Mouse (Mus musculus) midbrain, embryonic 15.5 days (tissue): ENCODE measurements at regions not wholly inside any gene's neighbourhood (a gene's known extent, or its start where the extent isn't known, plus 50 kb on each side); places are given as distances from the start of the nearest gene placed in this dataset.

Experiments
- ATAC-seq: fragments of 200-750 bp; cut with Nextera tagmentation; replicated peaks from 2 replicates; pipeline ENCODE4 v1.8.0; 2017; ENCODE audit warnings: moderate TSS enrichment
- H3K27ac ChIP-seq: fragments of 300-500 bp; sonication (generic); 2 replicates; pipeline ENCODE4 v1.5.1; 2015; ENCODE audit warnings: mild to moderate bottlenecking, inconsistent platforms
- H3K27me3 ChIP-seq: fragments of 300-500 bp; sonication (generic); replicated peaks from 2 replicates; pipeline ENCODE4 v1.6.1; 2015; ENCODE audit warnings: inconsistent platforms
- H3K36me3 ChIP-seq: fragments of 300-500 bp; sonication (generic); replicated peaks from 2 replicates; pipeline ENCODE4 v1.6.1; 2015; ENCODE audit warnings: inconsistent platforms
- H3K4me1 ChIP-seq: fragments of 300-500 bp; sonication (generic); 2 replicates; pipeline ENCODE4 v1.6.1; 2015; ENCODE audit warnings: inconsistent platforms
- H3K4me2 ChIP-seq: fragments of 300-500 bp; sonication (generic); 2 replicates; pipeline ENCODE4 v1.6.1; 2015; ENCODE audit warnings: inconsistent platforms, mild to moderate bottlenecking, moderate library complexity
- H3K4me3 ChIP-seq: fragments of 300-500 bp; sonication (generic); 2 replicates; pipeline ENCODE4 v1.5.1; 2015; ENCODE audit warnings: mild to moderate bottlenecking, inconsistent platforms
- H3K9ac ChIP-seq: fragments of 300-500 bp; sonication (generic); 2 replicates; pipeline ENCODE4 v1.6.1; 2015; ENCODE audit warnings: mild to moderate bottlenecking, inconsistent platforms
- H3K9me3 ChIP-seq: fragments of 300-500 bp; sonication (generic); 2 replicates; pipeline ENCODE4 v1.6.1; 2016; ENCODE audit warnings: inconsistent platforms
- WGBS: fragments of 180-500 bp; shearing (Covaris S2); methylation state at CpG from one replicate; pipeline ENCODE4 v1.1.7; 2015; ENCODE audit warnings: mixed read lengths; 5-methylcytosine and 5-hydroxymethylcytosine counted together

DNA sequence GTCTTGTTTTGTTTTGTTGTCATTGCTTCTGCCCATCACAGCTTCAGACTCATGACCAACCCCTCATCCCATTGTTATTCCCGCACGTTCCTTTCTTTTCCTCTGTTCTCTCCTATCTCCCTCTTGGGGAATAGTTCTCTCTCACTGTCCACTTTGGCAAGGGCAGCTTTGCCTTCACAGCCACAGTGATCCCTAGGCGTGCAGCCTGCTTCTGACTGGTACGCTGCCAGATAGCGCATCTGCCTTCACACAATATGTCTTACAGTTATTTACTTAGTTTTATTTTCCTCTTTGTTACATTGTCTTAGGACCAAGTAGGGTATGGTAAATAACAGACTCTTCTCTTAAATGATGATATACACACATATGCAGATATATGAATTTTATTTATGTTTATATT, 122.9 kb downstream of the Sem1 start:
- Histone ChIP-seq H3K27ac (no peak overlapping the region), H3K9ac (no peak overlapping the region), H3K4me2 (no peak overlapping the region), H3K4me3 (no peak overlapping the region), H3K36me3 (no peaks in the 10 kb centered on the region), H3K9me3 (no peaks in the 10 kb centered on the region), H3K4me1 (peaks cover 10% of the 10 kb centered on the region), H3K27me3 (no peaks in the 10 kb centered on the region)
- no peak for ATAC-seq
- 79% methylated on average over 5 of the region's 5 CpGs for WGBS

DNA sequence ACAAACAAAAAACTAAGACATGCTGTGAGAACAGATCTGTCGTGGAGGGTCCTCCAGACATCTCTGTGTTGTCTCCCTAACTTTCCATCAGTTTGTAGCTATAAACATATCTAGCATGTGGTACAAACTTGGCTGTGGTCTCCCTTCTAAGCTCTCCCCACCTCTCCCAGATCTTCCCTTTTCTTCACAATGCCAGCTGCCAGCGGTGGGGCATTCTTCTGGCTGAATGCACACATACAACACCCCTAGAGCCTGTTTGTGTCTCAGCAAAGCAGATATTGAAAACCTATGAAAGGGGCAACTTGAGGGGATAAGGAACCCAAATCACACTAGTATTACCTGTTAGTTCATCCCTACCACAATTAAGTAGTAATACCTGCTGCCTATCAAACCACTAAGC, 124.1 kb downstream of the Sem1 start:
- 38% methylated on average over 2 of the region's 2 CpGs for whole genome bisulfite sequencing
- no peaks in the 10 kb centered on the region for H3K36me3 ChIP-seq
- no peaks in the 10 kb centered on the region for H3K27me3 ChIP-seq
- no peak overlapping the region for H3K4me3 ChIP-seq
- H3K9me3 ChIP-seq: no peaks in the 10 kb centered on the region
- no peak overlapping the region for H3K27ac ChIP-seq
- no peak overlapping the region for H3K4me2 ChIP-seq
- peaks cover 4% of the 10 kb centered on the region for H3K4me1 ChIP-seq
- ATAC-seq: no peak
- H3K9ac ChIP-seq: no peak overlapping the region

DNA sequence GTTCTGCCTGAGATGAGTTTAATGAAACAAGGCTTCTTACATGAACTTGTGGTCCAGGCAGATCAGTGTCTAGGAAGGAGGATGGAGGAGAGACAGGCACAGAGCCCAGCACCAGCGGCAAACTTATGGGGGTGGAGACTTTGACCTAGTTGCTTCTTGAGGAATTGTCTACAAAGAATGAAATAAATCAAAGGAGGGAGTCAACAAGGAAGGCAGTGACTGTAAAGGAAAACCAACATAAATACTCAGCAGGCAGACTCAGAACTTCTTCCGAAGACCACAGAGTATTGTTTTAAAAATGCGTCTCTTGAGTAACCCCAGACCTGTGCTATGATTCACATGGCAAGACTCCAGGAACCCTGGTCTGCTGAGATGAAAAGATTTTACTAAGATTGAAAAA, 143.6 kb downstream of the Sem1 start:
- Histone ChIP-seq H3K4me2 (no peak overlapping the region), H3K9me3 (no peaks in the 10 kb centered on the region), H3K9ac (no peak overlapping the region), H3K27ac (no peak overlapping the region), H3K4me1 (no peaks in the 10 kb centered on the region), H3K36me3 (no peaks in the 10 kb centered on the region), H3K4me3 (no peak overlapping the region), H3K27me3 (no peaks in the 10 kb centered on the region)
- ATAC-seq: no peak
- 85% methylated on average over 3 of the region's 3 CpGs for WGBS

DNA sequence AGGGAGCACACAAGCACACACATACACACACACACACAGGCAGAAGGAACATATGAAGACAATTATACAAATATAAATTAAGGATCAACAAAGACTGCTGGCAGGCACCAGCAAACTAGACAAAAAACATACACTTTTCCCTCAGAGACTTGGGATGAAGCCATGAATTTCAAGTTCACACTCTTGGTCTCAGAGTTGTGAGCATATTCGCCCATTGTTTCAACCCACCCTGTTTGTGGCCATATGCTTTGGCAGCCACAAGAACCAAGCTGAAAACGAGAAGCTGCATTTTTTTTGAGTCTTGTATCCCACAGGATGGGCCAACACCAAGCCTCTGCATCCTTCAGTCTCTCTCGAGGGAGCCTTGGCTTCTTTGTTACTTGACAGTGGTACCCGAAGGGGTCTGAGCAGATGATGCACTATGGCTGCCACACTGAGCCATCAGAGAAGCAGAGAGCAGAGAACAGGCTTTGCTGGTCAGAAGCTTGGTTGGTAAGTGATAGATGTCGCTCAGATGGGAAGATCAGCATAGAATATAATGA, 144.1 kb downstream of the Sem1 start:
- whole genome bisulfite sequencing: 77% methylated on average over 5 of the region's 5 CpGs
- Histone ChIP-seq H3K9me3 (no peaks in the 10 kb centered on the region), H3K36me3 (no peaks in the 10 kb centered on the region), H3K4me3 (no peak overlapping the region), H3K4me1 (no peaks in the 10 kb centered on the region), H3K9ac (no peak overlapping the region), H3K4me2 (no peak overlapping the region), H3K27ac (no peak overlapping the region), H3K27me3 (no peaks in the 10 kb centered on the region)
- ATAC-seq: no peak

DNA sequence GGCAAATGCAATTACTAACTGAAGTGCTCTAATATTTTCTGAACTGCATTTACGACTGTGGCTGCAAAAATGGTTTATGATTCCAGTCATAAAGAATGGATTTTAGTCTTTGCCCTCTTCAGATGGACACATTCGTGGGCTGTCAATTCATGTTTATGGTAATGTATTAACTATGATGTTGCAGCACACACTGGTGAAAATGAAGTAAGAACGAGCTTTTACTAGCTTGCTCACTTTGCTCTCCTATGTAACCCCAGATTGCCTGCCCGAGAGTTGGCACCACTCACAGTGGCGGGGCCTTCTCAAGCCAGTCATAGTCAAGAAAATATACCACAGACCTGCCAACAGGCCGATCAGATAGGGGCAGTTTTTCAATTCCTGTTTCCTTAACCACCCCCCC, 145.3 kb downstream of the Sem1 start:
- H3K4me3 ChIP-seq: no peak overlapping the region
- H3K4me1 ChIP-seq: no peaks in the 10 kb centered on the region
- no peaks in the 10 kb centered on the region for H3K9me3 ChIP-seq
- 82% methylated on average over 6 of the region's 6 CpGs for WGBS
- H3K4me2 ChIP-seq: no peak overlapping the region
- no peak overlapping the region for H3K27ac ChIP-seq
- H3K27me3 ChIP-seq: no peaks in the 10 kb centered on the region
- no peak for ATAC-seq
- H3K9ac ChIP-seq: no peak overlapping the region
- no peaks in the 10 kb centered on the region for H3K36me3 ChIP-seq

DNA sequence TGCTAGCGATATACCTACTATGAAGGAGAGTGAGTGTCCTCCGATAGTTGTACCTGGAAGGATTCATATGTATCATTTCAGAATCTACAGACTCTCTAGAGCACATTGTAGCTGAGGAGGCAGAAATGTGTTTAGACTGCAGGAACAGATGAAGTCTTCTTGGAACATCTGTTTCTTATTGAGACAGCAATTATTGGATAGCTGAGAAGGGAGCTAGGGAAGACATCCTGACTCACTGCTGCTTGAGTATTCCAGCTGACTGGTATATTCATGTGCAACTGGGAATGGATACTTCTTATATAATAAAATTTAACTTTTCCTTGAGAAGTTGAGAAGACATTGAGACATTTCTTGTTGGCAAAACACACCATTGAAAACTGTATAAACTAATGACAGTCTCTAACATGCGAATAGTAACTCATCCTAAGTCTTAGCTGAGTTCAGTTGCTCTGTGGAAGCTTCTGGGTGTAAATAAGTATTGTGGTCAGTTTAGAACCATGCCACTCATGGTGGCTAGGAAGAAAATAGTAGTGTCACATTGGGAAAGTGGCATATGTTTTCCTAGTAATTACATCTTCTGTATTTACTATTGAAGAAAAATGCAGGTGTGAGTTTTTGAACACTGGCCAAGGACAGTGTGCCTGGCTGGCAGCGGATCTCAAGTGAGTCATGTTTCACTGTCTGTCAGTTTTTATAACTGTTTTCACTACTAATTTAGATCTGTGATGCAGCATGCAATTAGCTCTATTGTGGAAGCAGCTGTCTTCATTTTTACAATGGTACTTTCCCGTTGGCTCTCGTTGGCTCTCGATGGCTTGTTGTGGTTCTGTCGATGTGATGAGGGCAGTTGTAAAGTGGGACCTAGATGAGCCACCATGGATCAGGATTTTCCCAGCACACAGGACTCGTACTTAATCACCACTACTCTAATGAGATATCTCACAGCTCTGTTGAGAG, 163.5 kb downstream of the Sem1 start:
- ATAC-seq: no peak
- H3K36me3 ChIP-seq: no peaks in the 10 kb centered on the region

DNA sequence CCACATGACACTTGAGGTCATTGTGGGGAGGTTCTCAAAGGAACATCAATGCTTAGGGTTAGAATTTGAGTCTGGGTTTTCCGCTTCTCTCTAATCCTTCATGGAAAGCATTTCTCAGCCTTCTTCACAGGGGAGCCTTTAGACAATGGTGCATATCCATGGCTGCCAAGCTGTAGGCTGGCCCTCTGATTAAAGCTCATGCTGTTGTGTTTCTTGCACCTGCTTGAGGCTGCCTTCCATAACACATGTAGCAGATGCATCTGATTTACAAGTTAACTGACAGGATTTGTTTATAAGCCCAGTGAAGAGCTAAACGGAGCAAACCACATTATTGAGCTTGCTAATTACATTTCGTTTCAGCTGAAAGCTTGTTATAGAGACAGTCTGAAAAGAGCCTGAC, 180.5 kb downstream of the Sem1 start:
- Histone ChIP-seq H3K9ac (no peak overlapping the region), H3K4me1 (no peaks in the 10 kb centered on the region), H3K9me3 (no peaks in the 10 kb centered on the region), H3K27me3 (no peaks in the 10 kb centered on the region), H3K36me3 (no peaks in the 10 kb centered on the region), H3K4me2 (no peak overlapping the region), H3K4me3 (no peak overlapping the region), H3K27ac (no peak overlapping the region)
- no peak for ATAC-seq
- WGBS: 48% methylated on average over 3 of the region's 3 CpGs

More for the DNA sequence above, 163.5 kb downstream of the Sem1 start:
- Histone ChIP-seq H3K9me3 (no peaks in the 10 kb centered on the region), H3K27me3 (no peaks in the 10 kb centered on the region), H3K4me2 (no peak overlapping the region), H3K27ac (no peak overlapping the region), H3K4me3 (no peak overlapping the region), H3K9ac (no peak overlapping the region), H3K4me1 (no peaks in the 10 kb centered on the region)
- WGBS: 75% methylated on average over 9 of the region's 9 CpGs

DNA sequence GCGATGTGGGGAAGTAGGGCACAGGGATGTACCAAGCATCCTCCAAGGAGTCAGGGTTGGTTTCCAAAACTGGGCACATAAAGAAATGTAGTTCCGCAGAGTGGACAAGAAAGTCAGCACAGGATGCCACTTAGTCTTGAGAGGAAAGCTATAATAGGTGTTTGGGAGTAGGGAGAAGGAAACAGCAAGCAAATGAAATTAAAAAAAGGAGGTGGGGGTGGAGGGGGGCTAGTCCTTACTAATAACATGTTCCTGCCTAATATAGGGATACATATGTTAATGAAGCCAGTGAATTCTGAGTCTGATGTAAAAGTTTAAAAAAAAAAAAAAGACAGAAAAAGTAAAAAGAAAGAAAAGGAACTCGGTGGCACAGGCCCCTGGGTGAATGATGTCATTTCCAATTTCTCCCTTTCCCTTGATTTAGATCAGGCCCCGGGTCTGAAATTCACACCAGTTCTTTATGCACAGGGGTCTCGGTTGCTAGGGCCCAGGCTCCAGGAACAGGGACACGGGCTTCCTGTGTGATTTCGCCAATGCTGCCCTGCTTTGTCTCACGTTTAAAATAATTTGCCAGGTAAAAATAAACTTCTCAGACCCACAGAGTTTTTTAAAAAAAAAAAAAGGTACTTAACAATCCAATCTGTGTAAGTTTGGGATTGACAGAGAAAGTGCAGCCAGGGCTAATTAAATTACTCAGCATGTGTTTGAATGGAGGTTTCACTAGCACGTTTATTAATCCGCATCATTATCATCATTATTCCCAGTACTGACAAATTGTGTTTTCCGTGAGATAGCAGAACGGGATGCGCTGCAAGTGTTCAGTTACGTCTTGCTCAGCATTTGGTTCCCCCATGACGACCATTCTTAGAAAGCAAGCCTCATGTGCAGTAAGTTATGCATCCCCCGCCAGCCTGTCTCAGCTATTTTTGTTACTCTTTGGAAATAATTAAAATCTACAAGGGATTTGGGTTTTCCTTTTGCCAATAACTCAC, 172.8 kb upstream of the Slc25a13 start:
- Histone ChIP-seq H3K9me3 (no peaks in the 10 kb centered on the region), H3K4me1 (peaks cover 5% of the 10 kb centered on the region), H3K4me2 (no peak overlapping the region), H3K36me3 (no peaks in the 10 kb centered on the region), H3K9ac (no peak overlapping the region), H3K27ac (no peak overlapping the region), H3K27me3 (no peaks in the 10 kb centered on the region), H3K4me3 (no peak overlapping the region)
- 47% methylated on average over 16 of the region's 16 CpGs for WGBS
- 0 out of 2 replicates have a peak, but pooled peaks have one; percentile 30 for ATAC-seq

DNA sequence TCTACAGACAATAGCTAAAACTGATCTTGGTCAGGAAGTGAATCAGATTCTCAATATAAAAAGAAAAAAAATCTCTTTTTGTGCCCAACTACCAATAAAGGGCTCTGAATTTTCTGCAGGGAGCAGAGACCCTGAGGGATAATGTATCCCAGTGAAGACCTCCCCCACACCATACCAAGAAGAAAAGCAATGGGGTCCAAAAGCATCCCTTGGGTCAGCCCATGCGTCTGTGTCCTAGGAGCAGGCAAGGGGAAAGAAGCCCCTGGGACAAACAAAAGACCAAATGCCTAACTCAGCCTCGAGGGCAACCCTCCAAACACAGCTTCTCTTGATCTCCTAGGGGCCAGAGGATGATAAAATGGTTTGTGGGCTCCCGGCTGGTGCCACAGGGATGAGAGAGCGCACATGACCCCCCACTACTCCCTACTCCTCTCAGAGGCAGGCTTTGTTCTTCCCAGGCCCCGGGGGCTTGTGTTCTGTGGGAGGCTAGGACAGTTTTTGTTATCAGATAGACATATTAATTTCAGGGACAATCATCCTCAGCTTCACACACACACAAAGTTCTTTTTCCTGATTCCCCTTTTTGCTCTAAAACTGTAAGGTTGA, 172.0 kb upstream of the Slc25a13 start:
- no peaks in the 10 kb centered on the region for H3K36me3 ChIP-seq

DNA sequence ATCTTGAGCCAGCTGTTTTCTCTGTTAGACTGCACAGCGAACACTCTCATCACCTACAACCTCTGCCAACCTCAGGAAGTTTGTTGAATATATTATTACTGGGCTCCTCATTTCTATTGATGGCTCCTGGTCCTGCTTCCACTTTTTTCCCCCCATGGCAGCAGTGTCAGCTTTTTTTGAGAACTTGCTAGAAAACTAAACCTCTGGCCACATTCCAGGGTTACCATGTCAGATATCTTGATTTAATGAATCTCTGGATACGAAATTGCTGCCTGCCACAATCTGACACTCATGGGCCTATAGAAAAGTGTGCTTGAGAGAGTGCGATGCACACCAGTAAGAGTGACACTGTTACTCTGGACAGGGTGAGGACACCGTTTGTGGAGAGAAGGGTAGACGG, 170.6 kb upstream of the Slc25a13 start:
- Histone ChIP-seq H3K27ac (no peak overlapping the region), H3K4me3 (no peak overlapping the region), H3K4me1 (peaks cover 5% of the 10 kb centered on the region), H3K36me3 (no peaks in the 10 kb centered on the region), H3K9me3 (no peaks in the 10 kb centered on the region), H3K4me2 (no peak overlapping the region), H3K27me3 (no peaks in the 10 kb centered on the region), H3K9ac (no peak overlapping the region)
- 76% methylated on average over 5 of the region's 5 CpGs for WGBS
- ATAC-seq: no peak

More for the DNA sequence above, 172.0 kb upstream of the Slc25a13 start:
- H3K27me3 ChIP-seq: no peaks in the 10 kb centered on the region
- 7% methylated on average over 5 of the region's 5 CpGs for WGBS
- H3K27ac ChIP-seq: no peak overlapping the region
- no peak overlapping the region for H3K4me2 ChIP-seq
- H3K4me1 ChIP-seq: peaks cover 5% of the 10 kb centered on the region
- H3K9ac ChIP-seq: no peak overlapping the region
- no peaks in the 10 kb centered on the region for H3K9me3 ChIP-seq
- H3K4me3 ChIP-seq: no peak overlapping the region
- ATAC-seq: 0 out of 2 replicates have a peak, but pooled peaks have one; percentile 37

DNA sequence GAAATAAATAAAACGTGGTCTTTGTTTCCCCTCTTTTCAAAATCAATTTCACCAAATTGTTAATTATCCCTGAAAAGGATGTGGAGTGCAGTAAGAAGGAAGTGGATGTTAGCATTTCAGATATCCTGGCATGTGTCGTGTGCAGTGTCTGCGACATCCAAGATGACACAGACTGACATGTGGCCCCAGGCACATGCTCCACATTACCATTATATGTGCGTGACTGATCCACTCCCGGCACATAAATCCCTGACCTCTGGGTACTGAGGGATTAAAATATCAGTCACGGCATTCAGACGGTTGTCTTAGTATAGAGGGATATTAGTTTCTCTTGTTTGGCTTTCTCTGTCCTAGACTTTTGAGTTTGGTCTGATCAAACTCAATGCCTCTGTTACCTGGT, 168.0 kb upstream of the Slc25a13 start:
- Histone ChIP-seq H3K4me2 (no peak overlapping the region), H3K36me3 (no peaks in the 10 kb centered on the region), H3K27me3 (no peaks in the 10 kb centered on the region), H3K4me1 (peaks cover 5% of the 10 kb centered on the region), H3K27ac (no peak overlapping the region), H3K4me3 (no peak overlapping the region), H3K9ac (no peak overlapping the region), H3K9me3 (no peaks in the 10 kb centered on the region)
- ATAC-seq: no peak
- WGBS: 37% methylated on average over 7 of the region's 7 CpGs

DNA sequence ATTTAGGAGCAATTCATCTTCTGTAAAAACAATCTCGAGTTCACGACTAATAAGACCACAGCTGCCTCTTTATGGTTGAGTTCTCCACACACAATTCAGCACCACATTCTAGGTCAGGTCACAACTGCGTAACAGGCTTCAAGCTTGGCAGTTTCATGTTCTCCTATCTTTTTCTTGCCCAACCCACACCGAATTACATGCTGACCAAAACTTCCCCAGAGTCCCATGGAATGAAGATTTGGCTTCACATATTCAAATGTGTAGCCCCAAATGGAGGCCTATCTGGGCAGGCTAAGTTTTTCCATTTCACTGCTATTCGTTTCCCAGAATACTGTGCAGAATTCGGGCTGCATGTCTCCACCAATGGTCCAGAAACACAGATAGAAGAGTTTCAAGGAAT, 167.5 kb upstream of the Slc25a13 start:
- no peak overlapping the region for H3K27ac ChIP-seq
- no peak overlapping the region for H3K9ac ChIP-seq
- H3K4me1 ChIP-seq: peaks cover 5% of the 10 kb centered on the region
- WGBS: 90% methylated on average over 6 of the region's 6 CpGs
- H3K4me2 ChIP-seq: no peak overlapping the region
- H3K9me3 ChIP-seq: no peaks in the 10 kb centered on the region
- no peak for ATAC-seq
- H3K36me3 ChIP-seq: no peaks in the 10 kb centered on the region
- no peak overlapping the region for H3K4me3 ChIP-seq
- H3K27me3 ChIP-seq: no peaks in the 10 kb centered on the region
